Mouse (Mus musculus): ENCODE measurements around the gene Nr1h4. TPM values are rescaled to one million over a fixed set of nuclear protein-coding genes. Genes with fewer than 3 reads are reported as not detected.

Gene Nr1h4
- polyA plus RNA-seq, 1 experiment from 2014 or later: 10.5 TPM

GRCm38 (mm10) chr10:89531976-89532375 lies 1.4 kb downstream of the Nr1h4 start:
- no peak overlapping the region for H3K27ac ChIP-seq (replicated peaks)
- no peaks in the 10 kb centered on the region for H3K36me3 ChIP-seq (ENCODE audit: control insufficient read depth, insufficient read depth, low read length)
- DNase-seq (ENCODE audit: low spot score) (no peak), ATAC-seq (ENCODE audit: low FRiP score, low TSS enrichment) (no peak)
- H3K4me3 ChIP-seq (ENCODE audit: low read depth, low read length): no peak overlapping the region
- TF ChIP-seq EP300 (optimal IDR thresholded peaks at IDR 0.05) (no peak), CTCF (IDR thresholded peaks at IDR 0.05; ENCODE audit: low read depth) (no peak)
- H3K4me2 ChIP-seq (replicated peaks; ENCODE audit: low read depth): no peak overlapping the region
- H3K9me3 ChIP-seq (ENCODE audit: control insufficient read depth, low read length): no peaks in the 10 kb centered on the region
- H3K27me3 ChIP-seq (ENCODE audit: control insufficient read depth, insufficient read depth, low read length): no peaks in the 10 kb centered on the region
- no peaks in the 10 kb centered on the region for H3K4me1 ChIP-seq (replicated peaks; ENCODE audit: control insufficient read depth, insufficient read depth)
- WGBS: 80% methylated on average over 2 of the region's 2 CpGs
- no peak overlapping the region for H3K9ac ChIP-seq (ENCODE audit: low read length)

DNA sequence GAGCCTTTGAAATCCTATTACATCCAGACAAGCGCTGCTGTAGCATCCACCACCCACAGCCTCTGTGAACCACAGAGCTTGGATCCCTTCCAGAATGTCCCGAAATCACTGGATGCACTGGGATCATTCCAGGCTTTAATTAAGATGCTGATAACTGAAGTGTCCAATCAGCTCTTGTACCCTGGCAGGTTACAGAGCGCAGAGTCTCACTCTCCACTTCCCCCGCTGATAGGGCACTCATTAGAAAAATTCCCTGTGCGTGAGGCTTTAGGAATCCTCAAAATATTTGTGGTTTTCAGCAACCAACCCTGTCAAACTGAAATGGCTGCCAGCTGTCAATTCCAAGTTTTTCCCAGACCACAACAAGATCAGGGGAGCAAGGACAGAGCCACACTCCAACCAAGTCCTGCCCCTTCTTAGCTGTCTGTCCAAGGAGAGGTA lies 2.2 kb downstream of the Nr1h4 start:
- Histone ChIP-seq H3K9me3 (ENCODE audit: control insufficient read depth, low read length) (no peaks in the 10 kb centered on the region), H3K27me3 (ENCODE audit: control insufficient read depth, insufficient read depth, low read length) (no peaks in the 10 kb centered on the region), H3K9ac (ENCODE audit: low read length) (no peak overlapping the region), H3K36me3 (ENCODE audit: control insufficient read depth, insufficient read depth, low read length) (no peaks in the 10 kb centered on the region), H3K4me2 (replicated peaks; ENCODE audit: low read depth) (no peak overlapping the region), H3K4me1 (replicated peaks; ENCODE audit: control insufficient read depth, insufficient read depth) (no peaks in the 10 kb centered on the region), H3K4me3 (ENCODE audit: low read depth, low read length) (no peak overlapping the region), H3K27ac (replicated peaks) (no peak overlapping the region)
- no peak for DNase-seq (ENCODE audit: low spot score)
- 54% methylated on average over 5 of the region's 5 CpGs for WGBS
- ATAC-seq (ENCODE audit: low FRiP score, low TSS enrichment): no peak
- TF ChIP-seq CTCF (IDR thresholded peaks at IDR 0.05; ENCODE audit: low read depth) (no peak), EP300 (optimal IDR thresholded peaks at IDR 0.05) (no peak)

DNA sequence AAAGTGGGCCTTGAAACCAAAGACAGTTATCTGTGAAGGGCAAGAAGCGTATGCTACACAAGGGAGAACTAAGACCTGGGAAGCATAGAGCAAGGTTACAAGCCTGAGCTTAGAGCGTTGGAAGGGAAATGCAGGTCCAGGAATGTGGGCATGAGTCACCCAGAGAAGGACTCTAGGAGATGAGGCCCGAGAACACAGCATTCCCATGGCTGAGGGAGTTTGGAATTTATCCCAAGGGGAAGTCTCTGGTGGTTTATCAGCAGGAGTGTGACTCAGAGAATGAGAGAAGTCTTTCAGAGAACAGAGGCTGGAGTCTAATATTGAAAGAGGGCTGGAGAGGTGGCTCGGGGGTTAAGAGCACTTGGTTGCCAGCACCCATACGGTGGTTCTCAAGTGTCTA lies 6.3 kb downstream of the Nr1h4 start:
- H3K27me3 ChIP-seq (ENCODE audit: control insufficient read depth, insufficient read depth, low read length): no peaks in the 10 kb centered on the region
- H3K36me3 ChIP-seq (ENCODE audit: control insufficient read depth, insufficient read depth, low read length): no peaks in the 10 kb centered on the region
- H3K4me2 ChIP-seq (replicated peaks; ENCODE audit: low read depth): no peak overlapping the region
- ATAC-seq (ENCODE audit: low FRiP score, low TSS enrichment) (peak; percentile 84), DNase-seq (ENCODE audit: low spot score) (peak; percentile 26)
- WGBS: 56% methylated on average over 5 of the region's 5 CpGs
- TF ChIP-seq CTCF (IDR thresholded peaks at IDR 0.05; ENCODE audit: low read depth) (no peak), EP300 (optimal IDR thresholded peaks at IDR 0.05) (no peak)
- no peaks in the 10 kb centered on the region for H3K9me3 ChIP-seq (ENCODE audit: control insufficient read depth, low read length)
- H3K27ac ChIP-seq (replicated peaks): no peak overlapping the region
- no peak overlapping the region for H3K4me3 ChIP-seq (ENCODE audit: low read depth, low read length)
- H3K4me1 ChIP-seq (replicated peaks; ENCODE audit: control insufficient read depth, insufficient read depth): no peaks in the 10 kb centered on the region
- no peak overlapping the region for H3K9ac ChIP-seq (ENCODE audit: low read length)

GRCm38 (mm10) chr10:89525823-89526222 lies 7.6 kb downstream of the Nr1h4 start:
- H3K4me2 ChIP-seq (replicated peaks; ENCODE audit: low read depth): no peak overlapping the region
- no peaks in the 10 kb centered on the region for H3K4me1 ChIP-seq (replicated peaks; ENCODE audit: control insufficient read depth, insufficient read depth)
- TF ChIP-seq EP300 (optimal IDR thresholded peaks at IDR 0.05) (no peak), CTCF (IDR thresholded peaks at IDR 0.05; ENCODE audit: low read depth) (no peak)
- WGBS: 34% methylated on average over 2 of the region's 2 CpGs
- H3K9ac ChIP-seq (ENCODE audit: low read length): no peak overlapping the region
- H3K27me3 ChIP-seq (ENCODE audit: control insufficient read depth, insufficient read depth, low read length): no peaks in the 10 kb centered on the region
- H3K27ac ChIP-seq (replicated peaks): no peak overlapping the region
- no peaks in the 10 kb centered on the region for H3K36me3 ChIP-seq (ENCODE audit: control insufficient read depth, insufficient read depth, low read length)
- no peak overlapping the region for H3K4me3 ChIP-seq (ENCODE audit: low read depth, low read length)
- ATAC-seq (ENCODE audit: low FRiP score, low TSS enrichment) (no peak), DNase-seq (ENCODE audit: low spot score) (no peak)
- H3K9me3 ChIP-seq (ENCODE audit: control insufficient read depth, low read length): no peaks in the 10 kb centered on the region

- Histone ChIP-seq H3K36me3 (ENCODE audit: control insufficient read depth, insufficient read depth, low read length) (no peaks in the 10 kb centered on the region), H3K9ac (ENCODE audit: low read length) (no peak overlapping the region), H3K4me1 (replicated peaks; ENCODE audit: control insufficient read depth, insufficient read depth) (no peaks in the 10 kb centered on the region), H3K27me3 (ENCODE audit: control insufficient read depth, insufficient read depth, low read length) (no peaks in the 10 kb centered on the region), H3K4me2 (replicated peaks; ENCODE audit: low read depth) (no peak overlapping the region), H3K27ac (replicated peaks) (no peak overlapping the region), H3K4me3 (ENCODE audit: low read depth, low read length) (no peak overlapping the region), H3K9me3 (ENCODE audit: control insufficient read depth, low read length) (no peaks in the 10 kb centered on the region)
- DNase-seq (ENCODE audit: low spot score) (no peak), ATAC-seq (ENCODE audit: low FRiP score, low TSS enrichment) (no peak)
- WGBS: 83% methylated on average over 7 of the region's 7 CpGs
- TF ChIP-seq EP300 (optimal IDR thresholded peaks at IDR 0.05) (no peak), CTCF (IDR thresholded peaks at IDR 0.05; ENCODE audit: low read depth) (no peak)
These were observed 10.9 kb downstream of the Nr1h4 start for GRCm38 (mm10) chr10:89522481-89522880.

DNA sequence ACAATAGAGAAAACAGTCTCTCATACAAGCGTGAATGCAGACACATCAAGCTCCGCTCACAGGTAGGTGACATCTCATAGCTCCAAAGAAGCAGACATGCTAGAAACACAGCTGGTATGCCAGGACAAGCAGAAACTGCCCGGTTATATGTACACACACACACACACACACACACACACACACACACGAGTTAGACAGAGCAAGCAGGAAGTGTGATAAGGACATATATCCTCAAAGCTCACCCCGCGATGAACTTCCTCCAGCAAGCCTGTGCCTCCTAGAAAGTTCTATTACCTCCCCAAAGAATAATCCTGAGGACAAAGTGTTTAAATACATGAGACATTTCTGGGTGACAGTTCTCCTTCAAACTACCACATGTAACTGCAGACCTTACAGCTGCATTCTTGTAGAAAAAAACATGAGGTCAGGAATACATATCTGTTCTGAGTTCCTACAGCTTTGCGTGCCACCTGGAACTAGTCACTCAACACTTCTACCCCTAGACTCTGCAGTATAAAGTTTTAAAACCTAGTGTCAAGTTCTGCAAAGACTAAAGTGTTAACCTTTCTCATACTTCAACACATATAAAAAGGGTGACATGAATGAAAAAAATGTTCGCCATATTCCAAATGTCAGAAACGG lies 11.5 kb downstream of the Nr1h4 start:
- no peak overlapping the region for H3K9ac ChIP-seq (ENCODE audit: low read length)
- no peaks in the 10 kb centered on the region for H3K27me3 ChIP-seq (ENCODE audit: control insufficient read depth, insufficient read depth, low read length)
- 63% methylated on average over 9 of the region's 9 CpGs for WGBS
- DNase-seq (ENCODE audit: low spot score): peak; percentile 81
- TF ChIP-seq EP300 (optimal IDR thresholded peaks at IDR 0.05): no peak
- no peak for TF ChIP-seq CTCF (IDR thresholded peaks at IDR 0.05; ENCODE audit: low read depth)
- ATAC-seq (ENCODE audit: low FRiP score, low TSS enrichment): peak; percentile 90
- H3K9me3 ChIP-seq (ENCODE audit: control insufficient read depth, low read length): no peaks in the 10 kb centered on the region
- no peaks in the 10 kb centered on the region for H3K4me1 ChIP-seq (replicated peaks; ENCODE audit: control insufficient read depth, insufficient read depth)
- H3K4me3 ChIP-seq (ENCODE audit: low read depth, low read length): no peak overlapping the region
- H3K27ac ChIP-seq (replicated peaks): 0 out of 2 replicates have a peak overlapping the region, but pooled peaks have one; percentile 8
- H3K4me2 ChIP-seq (replicated peaks; ENCODE audit: low read depth): no peak overlapping the region
- H3K36me3 ChIP-seq (ENCODE audit: control insufficient read depth, insufficient read depth, low read length): no peaks in the 10 kb centered on the region

All from stomach, postnatal 0 days (tissue).